Mouse (Mus musculus): ENCODE data around the gene Diaph2. TPM values are rescaled to one million over a fixed set of nuclear protein-coding genes. Genes with fewer than 3 reads are reported as not detected.

The Diaph2 gene
- total and polyA plus RNA-seq, 3 experiments: not detected

GRCm38 (mm10) chrX:129925806-129926205, 176.3 kb downstream of the Diaph2 start:
- no peaks in the 10 kb centered on the region for H3K9me3 ChIP-seq (replicated peaks)
- no peaks in the 10 kb centered on the region for H3K36me3 ChIP-seq (replicated peaks)
- ATAC-seq (ENCODE audit: extremely low read depth, insufficient number of reproducible peaks, low FRiP score, poor library complexity, severe bottlenecking) (no peak), DNase-seq (ENCODE audit: low spot score) (no peak)
- H3K4me3 ChIP-seq (ENCODE audit: low read depth, low read length): no peak overlapping the region
- H3K27me3 ChIP-seq (ENCODE audit: insufficient read depth, low read length): no peaks in the 10 kb centered on the region
- TF ChIP-seq CTCF (IDR thresholded peaks at IDR 0.05; ENCODE audit: low read depth, low read length) (no peak), TAL1 (conservative IDR thresholded peaks at IDR 0.05; ENCODE audit: low read depth, low read length) (no peak), POLR2AphosphoS5 (IDR thresholded peaks at IDR 0.05; ENCODE audit: insufficient replicate concordance, low read depth, low read length) (no peak), GATA2 (IDR thresholded peaks at IDR 0.05; ENCODE audit: borderline replicate concordance, low read depth, low read length) (no peak), GATA1 (IDR thresholded peaks at IDR 0.05; ENCODE audit: borderline replicate concordance, low read length) (no peak)
- H3K4me1 ChIP-seq (ENCODE audit: insufficient read depth, low read depth, low read length): no peaks in the 10 kb centered on the region

- H3K36me3 ChIP-seq (replicated peaks): no peaks in the 10 kb centered on the region
- DNase-seq (ENCODE audit: low spot score) (no peak), ATAC-seq (ENCODE audit: extremely low read depth, insufficient number of reproducible peaks, low FRiP score, poor library complexity, severe bottlenecking) (peak; percentile 54)
- H3K4me3 ChIP-seq (ENCODE audit: low read depth, low read length): no peak overlapping the region
- no peaks in the 10 kb centered on the region for H3K9me3 ChIP-seq (replicated peaks)
- TF ChIP-seq GATA1 (IDR thresholded peaks at IDR 0.05; ENCODE audit: borderline replicate concordance, low read length) (no peak), POLR2AphosphoS5 (IDR thresholded peaks at IDR 0.05; ENCODE audit: insufficient replicate concordance, low read depth, low read length) (no peak)
- no peaks in the 10 kb centered on the region for H3K4me1 ChIP-seq (ENCODE audit: insufficient read depth, low read depth, low read length)
- no peaks in the 10 kb centered on the region for H3K27me3 ChIP-seq (ENCODE audit: insufficient read depth, low read length)
Measured at GRCm38 (mm10) chrX:129974816-129975215, 225.3 kb downstream of the Diaph2 start.

- H3K36me3 ChIP-seq (replicated peaks): no peaks in the 10 kb centered on the region
- H3K27me3 ChIP-seq (ENCODE audit: insufficient read depth, low read length): no peaks in the 10 kb centered on the region
- H3K9me3 ChIP-seq (replicated peaks): no peaks in the 10 kb centered on the region
Measured at GRCm38 (mm10) chrX:130008210-130008609, 258.7 kb downstream of the Diaph2 start.

GRCm38 (mm10) chrX:130019735-130020134, 270.2 kb downstream of the Diaph2 start:
- no peak for ATAC-seq (ENCODE audit: extremely low read depth, insufficient number of reproducible peaks, low FRiP score, poor library complexity, severe bottlenecking)
- TF ChIP-seq POLR2AphosphoS5 (IDR thresholded peaks at IDR 0.05; ENCODE audit: insufficient replicate concordance, low read depth, low read length): no peak
- no peak for TF ChIP-seq CTCF (IDR thresholded peaks at IDR 0.05; ENCODE audit: low read depth, low read length)
- TF ChIP-seq GATA1 (IDR thresholded peaks at IDR 0.05; ENCODE audit: borderline replicate concordance, low read length): no peak
- no peak for TF ChIP-seq TAL1 (conservative IDR thresholded peaks at IDR 0.05; ENCODE audit: low read depth, low read length)
- TF ChIP-seq GATA2 (IDR thresholded peaks at IDR 0.05; ENCODE audit: borderline replicate concordance, low read depth, low read length): no peak

More at GRCm38 (mm10) chrX:130008210-130008609, 258.7 kb downstream of the Diaph2 start:
- ATAC-seq (ENCODE audit: extremely low read depth, insufficient number of reproducible peaks, low FRiP score, poor library complexity, severe bottlenecking) (no peak), DNase-seq (ENCODE audit: low spot score) (no peak)
- no peaks in the 10 kb centered on the region for H3K4me1 ChIP-seq (ENCODE audit: insufficient read depth, low read depth, low read length)
- H3K4me3 ChIP-seq (ENCODE audit: low read depth, low read length): no peak overlapping the region
- TF ChIP-seq POLR2AphosphoS5 (IDR thresholded peaks at IDR 0.05; ENCODE audit: insufficient replicate concordance, low read depth, low read length): no peak
- TF ChIP-seq GATA1 (IDR thresholded peaks at IDR 0.05; ENCODE audit: borderline replicate concordance, low read length): no peak
- no peak for TF ChIP-seq CTCF (IDR thresholded peaks at IDR 0.05; ENCODE audit: low read depth, low read length)
- TF ChIP-seq GATA2 (IDR thresholded peaks at IDR 0.05; ENCODE audit: borderline replicate concordance, low read depth, low read length): no peak
- TF ChIP-seq TAL1 (conservative IDR thresholded peaks at IDR 0.05; ENCODE audit: low read depth, low read length): no peak

GRCm38 (mm10) chrX:130044525-130044924, 295.0 kb downstream of the Diaph2 start:
- Histone ChIP-seq H3K36me3 (replicated peaks) (no peaks in the 10 kb centered on the region), H3K4me1 (ENCODE audit: insufficient read depth, low read depth, low read length) (no peaks in the 10 kb centered on the region; the same call in 1 of the 2 replicates), H3K9me3 (replicated peaks) (no peaks in the 10 kb centered on the region), H3K4me3 (ENCODE audit: low read depth, low read length) (no peak overlapping the region), H3K27me3 (ENCODE audit: insufficient read depth, low read length) (no peaks in the 10 kb centered on the region)
- TF ChIP-seq POLR2AphosphoS5 (IDR thresholded peaks at IDR 0.05; ENCODE audit: insufficient replicate concordance, low read depth, low read length): no peak
- no peak for TF ChIP-seq CTCF (IDR thresholded peaks at IDR 0.05; ENCODE audit: low read depth, low read length)
- TF ChIP-seq GATA2 (IDR thresholded peaks at IDR 0.05; ENCODE audit: borderline replicate concordance, low read depth, low read length): no peak
- no peak for TF ChIP-seq TAL1 (conservative IDR thresholded peaks at IDR 0.05; ENCODE audit: low read depth, low read length)
- TF ChIP-seq GATA1 (IDR thresholded peaks at IDR 0.05; ENCODE audit: borderline replicate concordance, low read length): no peak
- ATAC-seq (ENCODE audit: extremely low read depth, insufficient number of reproducible peaks, low FRiP score, poor library complexity, severe bottlenecking) (no peak), DNase-seq (ENCODE audit: low spot score) (no peak)

More at GRCm38 (mm10) chrX:130019735-130020134, 270.2 kb downstream of the Diaph2 start:
- Histone ChIP-seq H3K4me3 (ENCODE audit: low read depth, low read length) (no peak overlapping the region), H3K4me1 (ENCODE audit: insufficient read depth, low read depth, low read length) (no peaks in the 10 kb centered on the region), H3K36me3 (replicated peaks) (no peaks in the 10 kb centered on the region), H3K9me3 (replicated peaks) (no peaks in the 10 kb centered on the region), H3K27me3 (ENCODE audit: insufficient read depth, low read length) (no peaks in the 10 kb centered on the region)
- DNase-seq (ENCODE audit: low spot score): no peak

- H3K4me3 ChIP-seq (ENCODE audit: low read depth, low read length): no peak overlapping the region
- H3K36me3 ChIP-seq (replicated peaks): no peaks in the 10 kb centered on the region
- no peaks in the 10 kb centered on the region for H3K27me3 ChIP-seq (ENCODE audit: insufficient read depth, low read length)
- no peak for DNase-seq (ENCODE audit: low spot score)
- H3K9me3 ChIP-seq (replicated peaks): no peaks in the 10 kb centered on the region
- no peaks in the 10 kb centered on the region for H3K4me1 ChIP-seq (ENCODE audit: insufficient read depth, low read depth, low read length)
- ATAC-seq (ENCODE audit: extremely low read depth, insufficient number of reproducible peaks, low FRiP score, poor library complexity, severe bottlenecking): no peak
- no peak for TF ChIP-seq GATA2 (IDR thresholded peaks at IDR 0.05; ENCODE audit: borderline replicate concordance, low read depth, low read length)
- TF ChIP-seq POLR2AphosphoS5 (IDR thresholded peaks at IDR 0.05; ENCODE audit: insufficient replicate concordance, low read depth, low read length): no peak
- no peak for TF ChIP-seq GATA1 (IDR thresholded peaks at IDR 0.05; ENCODE audit: borderline replicate concordance, low read length)
- TF ChIP-seq CTCF (IDR thresholded peaks at IDR 0.05; ENCODE audit: low read depth, low read length): no peak
- no peak for TF ChIP-seq TAL1 (conservative IDR thresholded peaks at IDR 0.05; ENCODE audit: low read depth, low read length)
Measured at GRCm38 (mm10) chrX:130149216-130149615, 399.7 kb downstream of the Diaph2 start.
